Mouse (Mus musculus) embryonic facial prominence, embryonic 10.5 days (tissue): Measurements from ENCODE around the gene Ncoa3. TPM values are rescaled to one million over a fixed set of nuclear protein-coding genes. Genes with fewer than 3 reads are reported as not detected.

ENCODE experiments used
- DNase-seq: peaks from one replicate; pipeline ENCODE4 v3.0.0-alpha.2; 2017; ENCODE audit warnings: low spot score
- H3K27ac ChIP-seq: fragments of 300-500 bp; sonication (generic); replicated peaks from 2 replicates; pipeline ENCODE4 v1.5.1; 2016; ENCODE audit warnings: mild to moderate bottlenecking
- H3K27me3 ChIP-seq: fragments of 300-500 bp; sonication (generic); replicated peaks from 2 replicates; pipeline ENCODE4 v1.6.1; 2016; ENCODE audit warnings: low read depth, mild to moderate bottlenecking; ENCODE audit not compliant: poor library complexity, severe bottlenecking
- H3K36me3 ChIP-seq: fragments of 300-500 bp; sonication (generic); replicated peaks from 2 replicates; pipeline ENCODE4 v1.6.1; 2016; ENCODE audit warnings: mild to moderate bottlenecking, moderate library complexity
- H3K4me1 ChIP-seq: fragments of 300-500 bp; sonication (generic); 2 replicates; pipeline ENCODE4 v1.6.1; 2016
- H3K4me3 ChIP-seq: fragments of 300-500 bp; sonication (generic); 2 replicates; pipeline ENCODE4 v1.5.1; 2016; ENCODE audit warnings: mild to moderate bottlenecking, moderate library complexity
- H3K9me3 ChIP-seq: fragments of 300-500 bp; sonication (generic); 2 replicates; pipeline ENCODE4 v1.6.1; 2016; ENCODE audit warnings: mild to moderate bottlenecking
- WGBS: fragments of 180-500 bp; shearing (Covaris S2); methylation state at CpG from one replicate; pipeline ENCODE4 v1.1.7; 2016; 5-methylcytosine and 5-hydroxymethylcytosine counted together
- polyA plus RNA-seq: library from polyadenylated mRNA; unstranded; fragments of >200 nt; fragmentation: Nextera tagmentation; extraction: Ambion mirVana; gene quantifications from 2 replicates; pipeline ENCODE4 v1.2.1, GENCODE M21; 2016

The Ncoa3 gene
- polyA plus RNA-seq, 1 experiment from 2014 or later, result 16.0 TPM

DNA sequence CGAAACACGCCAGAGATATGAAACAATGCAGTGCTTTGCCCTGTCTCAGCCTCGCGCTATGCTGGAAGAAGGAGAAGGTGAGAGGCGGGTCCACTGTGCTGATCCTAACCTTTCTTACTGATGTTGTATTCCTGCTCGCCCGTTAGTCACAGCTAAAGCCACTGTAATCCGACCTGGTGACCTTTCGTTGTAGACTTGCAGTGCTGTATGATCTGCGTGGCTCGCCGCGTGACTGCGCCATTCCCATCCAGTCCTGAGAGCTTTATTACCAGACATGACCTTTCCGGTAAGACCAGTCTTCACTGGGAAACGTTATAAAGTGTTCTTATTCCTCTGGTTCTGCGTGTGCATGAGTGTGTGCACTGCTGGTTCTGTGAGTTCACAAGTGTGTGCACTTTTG is 59.0 kb downstream of the Ncoa3 start:
- Histone ChIP-seq H3K9me3 (no peaks in the 10 kb centered on the region), H3K36me3 (peaks cover 92% of the 10 kb centered on the region), H3K27me3 (no peaks in the 10 kb centered on the region), H3K4me3 (no peak overlapping the region), H3K4me1 (0 out of 2 replicates have a peak, but pooled peaks cover 2% of the 10 kb centered on the region), H3K27ac (no peak overlapping the region)
- 90% methylated on average over 17 of the region's 17 CpGs for WGBS
- DNase-seq, result no peak

GRCm38 (mm10) chr2:166051966-166052365 is 59.5 kb downstream of the Ncoa3 start:
- H3K36me3 ChIP-seq, result peaks cover 98% of the 10 kb centered on the region
- WGBS, result 93% methylated on average over 7 of the region's 7 CpGs
- H3K4me3 ChIP-seq, result no peak overlapping the region
- no peaks in the 10 kb centered on the region for H3K9me3 ChIP-seq
- H3K4me1 ChIP-seq, result 0 out of 2 replicates have a peak, but pooled peaks cover 2% of the 10 kb centered on the region
- no peaks in the 10 kb centered on the region for H3K27me3 ChIP-seq
- H3K27ac ChIP-seq, result no peak overlapping the region
- no peak for DNase-seq

GRCm38 (mm10) chr2:166054002-166054539 is 61.6 kb downstream of the Ncoa3 start:
- H3K27ac ChIP-seq, result no peak overlapping the region
- no peak overlapping the region for H3K4me3 ChIP-seq
- no peaks in the 10 kb centered on the region for H3K27me3 ChIP-seq
- WGBS, result 93% methylated on average over 14 of the region's 14 CpGs
- H3K36me3 ChIP-seq, result peaks cover 97% of the 10 kb centered on the region
- no peaks in the 10 kb centered on the region for H3K9me3 ChIP-seq
- no peaks in the 10 kb centered on the region for H3K4me1 ChIP-seq
- DNase-seq, result no peak

DNA sequence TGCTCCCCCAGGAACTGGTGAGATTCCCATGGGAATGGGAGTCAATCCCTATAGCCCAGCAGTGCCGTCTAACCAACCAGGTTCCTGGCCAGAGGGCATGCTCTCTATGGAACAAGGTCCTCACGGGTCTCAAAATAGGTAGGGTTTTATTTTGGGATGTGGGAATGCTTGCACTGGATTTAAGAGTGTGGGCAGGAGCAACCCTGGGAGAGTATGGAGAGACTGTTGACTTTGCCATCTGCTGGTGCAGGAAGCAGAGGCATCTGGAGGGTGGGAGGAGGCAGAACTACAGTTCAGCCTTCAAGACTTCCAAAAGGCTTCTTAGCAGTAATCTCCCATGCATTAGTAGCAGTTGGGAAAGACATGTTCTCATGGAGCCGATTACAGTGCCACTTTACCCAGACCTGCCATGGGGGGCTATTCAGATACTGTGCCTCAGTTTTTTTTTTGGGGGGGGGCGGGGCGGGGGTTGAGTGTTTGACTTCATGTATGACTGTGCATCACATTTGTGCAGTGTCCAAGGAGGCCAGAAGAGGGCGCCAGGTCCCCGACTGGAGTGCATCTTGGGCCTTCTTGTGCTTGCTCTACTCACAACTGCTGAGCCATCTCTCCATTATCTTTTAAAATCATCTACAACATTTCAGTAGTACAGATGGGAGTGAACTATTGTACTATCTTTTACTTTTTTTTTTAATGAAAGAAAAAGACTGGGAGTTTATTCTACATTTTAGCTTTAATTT is 67.4 kb downstream of the Ncoa3 start:
- Histone ChIP-seq H3K4me3 (no peak overlapping the region), H3K27me3 (no peaks in the 10 kb centered on the region), H3K27ac (no peak overlapping the region), H3K36me3 (peaks cover 98% of the 10 kb centered on the region), H3K9me3 (no peaks in the 10 kb centered on the region), H3K4me1 (peaks cover 6% of the 10 kb centered on the region)
- WGBS, result 76% methylated on average over 7 of the region's 7 CpGs
- peak; percentile 54 for DNase-seq

GRCm38 (mm10) chr2:166062008-166062407 is 69.6 kb downstream of the Ncoa3 start:
- H3K36me3 ChIP-seq, result peaks cover 96% of the 10 kb centered on the region
- no peak overlapping the region for H3K4me3 ChIP-seq
- DNase-seq, result no peak
- 79% methylated on average over 1 of the region's 1 CpGs for WGBS
- H3K27me3 ChIP-seq, result no peaks in the 10 kb centered on the region
- peaks cover 10% of the 10 kb centered on the region for H3K4me1 ChIP-seq
- H3K9me3 ChIP-seq, result no peaks in the 10 kb centered on the region
- H3K27ac ChIP-seq, result no peak overlapping the region

DNA sequence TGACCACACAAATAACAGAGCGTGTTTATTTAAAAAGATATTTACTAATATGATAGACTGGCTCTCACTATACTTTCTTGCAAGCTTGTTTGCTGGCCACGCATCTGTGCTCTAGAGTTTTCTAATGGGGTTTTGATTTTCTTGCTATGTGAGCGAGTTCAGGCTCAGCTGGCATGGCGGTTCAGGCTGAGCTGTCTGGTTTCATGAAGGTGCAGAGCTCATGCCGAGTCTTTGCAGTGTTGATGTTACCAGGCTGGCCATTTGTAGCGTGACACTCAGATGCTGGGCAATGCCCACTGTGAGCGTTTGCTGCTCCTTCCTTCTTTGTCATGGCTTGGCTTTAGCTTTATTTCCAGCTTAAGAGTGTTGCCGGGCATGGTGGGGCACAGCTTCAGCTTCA is 70.0 kb downstream of the Ncoa3 start:
- Histone ChIP-seq H3K36me3 (peaks cover 97% of the 10 kb centered on the region), H3K27ac (no peak overlapping the region), H3K27me3 (no peaks in the 10 kb centered on the region), H3K9me3 (no peaks in the 10 kb centered on the region), H3K4me1 (peaks cover 14% of the 10 kb centered on the region), H3K4me3 (no peak overlapping the region)
- 89% methylated on average over 8 of the region's 8 CpGs for WGBS
- no peak for DNase-seq

DNA sequence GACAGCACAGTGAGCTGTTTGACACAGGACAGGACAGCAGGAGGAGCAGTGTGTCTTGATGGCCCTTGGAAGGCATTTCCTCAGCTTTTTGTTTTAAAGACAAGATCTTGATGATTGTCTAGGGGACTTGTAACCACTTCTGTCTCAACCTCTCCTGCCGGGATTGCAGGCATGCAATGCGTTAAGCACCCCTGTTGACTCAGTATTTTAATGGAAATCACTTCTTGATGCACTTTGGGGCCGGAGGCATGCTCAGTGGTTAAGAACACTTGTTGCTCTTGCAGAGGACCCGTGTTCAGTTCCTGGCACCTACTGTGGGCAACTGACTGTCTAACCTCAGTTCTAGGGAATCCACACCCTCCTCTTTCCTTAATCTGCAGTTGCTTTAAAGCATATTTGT is 74.0 kb downstream of the Ncoa3 start:
- WGBS, result 83% methylated on average over 4 of the region's 4 CpGs
- DNase-seq, result no peak
- Histone ChIP-seq H3K27ac (no peak overlapping the region), H3K36me3 (peaks cover 96% of the 10 kb centered on the region), H3K9me3 (no peaks in the 10 kb centered on the region), H3K4me1 (peaks cover 14% of the 10 kb centered on the region), H3K27me3 (no peaks in the 10 kb centered on the region), H3K4me3 (no peak overlapping the region)

DNA sequence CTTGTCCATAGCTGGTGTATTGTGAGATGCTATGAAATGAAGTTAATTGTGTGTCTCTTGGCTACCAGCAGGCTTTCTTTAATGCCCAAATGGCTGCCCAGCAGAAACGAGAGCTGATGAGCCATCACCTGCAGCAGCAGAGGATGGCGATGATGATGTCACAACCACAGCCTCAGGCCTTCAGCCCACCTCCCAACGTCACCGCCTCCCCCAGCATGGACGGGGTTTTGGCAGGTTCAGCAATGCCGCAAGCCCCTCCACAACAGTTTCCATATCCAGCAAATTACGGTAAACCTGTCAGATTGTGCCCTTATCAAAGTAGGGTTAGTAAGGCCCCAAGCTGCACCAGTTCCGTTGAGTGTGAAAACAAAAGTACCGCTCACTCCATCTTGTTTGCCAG is 75.8 kb downstream of the Ncoa3 start:
- H3K9me3 ChIP-seq, result no peaks in the 10 kb centered on the region
- peaks cover 10% of the 10 kb centered on the region; the same call in 1 of the 2 replicates for H3K4me1 ChIP-seq
- DNase-seq, result no peak
- H3K27ac ChIP-seq, result no peak overlapping the region
- H3K36me3 ChIP-seq, result peaks cover 96% of the 10 kb centered on the region
- no peak overlapping the region for H3K4me3 ChIP-seq
- H3K27me3 ChIP-seq, result no peaks in the 10 kb centered on the region
- WGBS, result 89% methylated on average over 9 of the region's 9 CpGs

GRCm38 (mm10) chr2:166069164-166069563 is 76.7 kb downstream of the Ncoa3 start:
- no peak overlapping the region for H3K4me3 ChIP-seq
- peaks cover 96% of the 10 kb centered on the region for H3K36me3 ChIP-seq
- H3K9me3 ChIP-seq, result no peaks in the 10 kb centered on the region
- no peaks in the 10 kb centered on the region for H3K27me3 ChIP-seq
- DNase-seq, result no peak
- H3K27ac ChIP-seq, result no peak overlapping the region
- 84% methylated on average over 5 of the region's 5 CpGs for WGBS
- peaks cover 10% of the 10 kb centered on the region for H3K4me1 ChIP-seq

- Histone ChIP-seq H3K36me3 (peaks cover 96% of the 10 kb centered on the region), H3K27ac (no peak overlapping the region), H3K4me3 (no peak overlapping the region), H3K27me3 (no peaks in the 10 kb centered on the region), H3K9me3 (no peaks in the 10 kb centered on the region), H3K4me1 (peaks cover 16% of the 10 kb centered on the region)
- DNase-seq, result no peak
- WGBS, result 94% methylated on average over 7 of the region's 7 CpGs
These were observed 77.3 kb downstream of the Ncoa3 start for GRCm38 (mm10) chr2:166069738-166070137.

GRCm38 (mm10) chr2:166071481-166071880 is 79.0 kb downstream of the Ncoa3 start:
- Histone ChIP-seq H3K4me1 (peaks cover 17% of the 10 kb centered on the region), H3K27ac (no peak overlapping the region), H3K27me3 (no peaks in the 10 kb centered on the region), H3K9me3 (no peaks in the 10 kb centered on the region), H3K4me3 (no peak overlapping the region), H3K36me3 (peaks cover 98% of the 10 kb centered on the region)
- 90% methylated on average over 5 of the region's 5 CpGs for WGBS
- DNase-seq, result no peak

DNA sequence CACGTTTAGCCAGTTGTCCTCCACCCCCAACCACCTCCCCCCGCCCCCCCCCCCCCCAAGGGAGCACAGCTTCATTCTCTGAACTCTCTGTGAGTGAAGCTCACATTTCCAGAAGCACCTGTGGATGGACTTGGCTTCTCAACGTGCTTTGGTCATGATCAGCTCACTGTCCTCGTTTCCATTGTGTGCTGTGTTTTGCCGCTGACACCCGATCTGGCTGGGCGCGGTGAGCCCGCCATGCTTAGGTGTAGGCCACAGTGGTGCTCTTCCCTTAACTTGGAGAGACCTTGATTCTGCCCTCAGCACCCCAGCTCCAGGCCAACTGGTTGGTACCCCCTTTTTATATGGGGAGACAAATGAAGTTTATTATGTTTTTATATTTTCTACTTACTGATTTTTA is 79.5 kb downstream of the Ncoa3 start:
- 86% methylated on average over 9 of the region's 9 CpGs for WGBS
- no peaks in the 10 kb centered on the region for H3K9me3 ChIP-seq
- H3K27ac ChIP-seq, result no peak overlapping the region
- peaks cover 98% of the 10 kb centered on the region for H3K36me3 ChIP-seq
- peaks cover 13% of the 10 kb centered on the region for H3K4me1 ChIP-seq
- no peak overlapping the region for H3K4me3 ChIP-seq
- no peaks in the 10 kb centered on the region for H3K27me3 ChIP-seq
- DNase-seq, result no peak

GRCm38 (mm10) chr2:166073082-166073481 is 80.6 kb downstream of the Ncoa3 start:
- Histone ChIP-seq H3K4me3 (no peak overlapping the region), H3K36me3 (peaks cover 100% of the 10 kb centered on the region), H3K9me3 (no peaks in the 10 kb centered on the region), H3K27me3 (no peaks in the 10 kb centered on the region), H3K27ac (no peak overlapping the region), H3K4me1 (peaks cover 10% of the 10 kb centered on the region)
- DNase-seq, result no peak
- 88% methylated on average over 10 of the region's 10 CpGs for WGBS
